Mouse (Mus musculus) embryonic facial prominence, embryonic 14.5 days (tissue): ENCODE data around the gene Med19. TPM values are rescaled to one million over a fixed set of nuclear protein-coding genes. Genes with fewer than 3 reads are reported as not detected.

Experiments used
- ATAC-seq: fragments of 200-750 bp; cut with Nextera tagmentation; 2 replicates; pipeline ENCODE4 v1.8.0; 2017; ENCODE audit warnings: low read depth, moderate number of reproducible peaks, moderate TSS enrichment
- DNase-seq: peaks from one replicate; pipeline ENCODE4 v3.0.0-alpha.2; 2015; ENCODE audit warnings: low spot score
- H3K27ac ChIP-seq: fragments of 300-500 bp; sonication (generic); replicated peaks from 2 replicates; pipeline ENCODE4 v1.5.1; 2014; ENCODE audit warnings: low read depth, mild to moderate bottlenecking, low read length, moderate library complexity
- H3K27me3 ChIP-seq: fragments of 300-500 bp; sonication (generic); replicated peaks from 2 replicates; pipeline ENCODE4 v1.6.1; 2014; ENCODE audit warnings: low read length; ENCODE audit not compliant: control insufficient read depth, insufficient read depth
- H3K36me3 ChIP-seq: fragments of 300-500 bp; sonication (generic); 2 replicates; pipeline ENCODE4 v1.6.1; 2014; ENCODE audit warnings: low read length, mixed read lengths; ENCODE audit not compliant: control insufficient read depth, insufficient read depth
- H3K4me1 ChIP-seq: fragments of 300-500 bp; sonication (generic); 2 replicates; pipeline ENCODE4 v1.6.1; 2014; ENCODE audit warnings: antibody characterized with exemption, low read length; ENCODE audit not compliant: control insufficient read depth, insufficient read depth
- H3K4me2 ChIP-seq: fragments of 300-500 bp; sonication (generic); 2 replicates; pipeline ENCODE4 v1.6.1; 2014; ENCODE audit warnings: low read depth, mild to moderate bottlenecking, low read length, moderate library complexity, mixed read lengths
- H3K4me3 ChIP-seq: fragments of 300-500 bp; sonication (generic); 2 replicates; pipeline ENCODE4 v1.5.1; 2014; ENCODE audit warnings: low read depth, mild to moderate bottlenecking, low read length
- H3K9ac ChIP-seq: fragments of 300-500 bp; sonication (generic); 2 replicates; pipeline ENCODE4 v1.6.1; 2014; ENCODE audit warnings: low read depth, mild to moderate bottlenecking, low read length, moderate library complexity, mixed read lengths
- H3K9me3 ChIP-seq: fragments of 300-500 bp; sonication (generic); 2 replicates; pipeline ENCODE4 v1.6.1; 2016; ENCODE audit warnings: low read length; ENCODE audit not compliant: control insufficient read depth
- WGBS: fragments of 180-500 bp; shearing (Covaris S2); extraction: QIAGEN DNeasy Blood & Tissue Kit; methylation state at CpG from one replicate; pipeline ENCODE4 v1.1.7; 2014; 5-methylcytosine and 5-hydroxymethylcytosine counted together
- polyA plus RNA-seq: library from polyadenylated mRNA; unstranded; fragments of >200 nt; fragmentation: Nextera tagmentation; extraction: Ambion mirVana; gene quantifications from 2 replicates; pipeline ENCODE4 v1.2.1, GENCODE M21; 2014

The Med19 gene
- polyA plus RNA-seq, 1 experiment from 2014 or later, result 28.4 TPM

- DNase-seq (peak; percentile 46), ATAC-seq (no peak)
- no peak overlapping the region for H3K4me3 ChIP-seq
- peaks cover 64% of the 10 kb centered on the region for H3K4me1 ChIP-seq
- 28% methylated on average over 7 of the region's 7 CpGs for WGBS
- peak overlapping the region; percentile 16 for H3K4me2 ChIP-seq
- H3K27ac ChIP-seq, result peak overlapping the region; percentile 94
- H3K9ac ChIP-seq, result 0 out of 2 replicates have a peak overlapping the region, but pooled peaks have one; percentile 35
- H3K27me3 ChIP-seq, result no peaks in the 10 kb centered on the region
- H3K36me3 ChIP-seq, result 0 out of 2 replicates have a peak, but pooled peaks cover 8% of the 10 kb centered on the region
- no peaks in the 10 kb centered on the region for H3K9me3 ChIP-seq
These were observed 40.6 kb upstream of the Med19 start for GRCm38 (mm10) chr2:84637452-84638165.

- DNase-seq (peak; percentile 8), ATAC-seq (no peak)
- no peak overlapping the region for H3K4me3 ChIP-seq
- no peaks in the 10 kb centered on the region for H3K27me3 ChIP-seq
- peaks cover 62% of the 10 kb centered on the region for H3K4me1 ChIP-seq
- H3K4me2 ChIP-seq, result peak overlapping the region; percentile 16; the same call in 1 of the 2 replicates
- H3K36me3 ChIP-seq, result 0 out of 2 replicates have a peak, but pooled peaks cover 8% of the 10 kb centered on the region
- 35% methylated on average over 5 of the region's 5 CpGs for WGBS
- peak overlapping the region; percentile 94 for H3K27ac ChIP-seq
- no peak overlapping the region for H3K9ac ChIP-seq
- no peaks in the 10 kb centered on the region for H3K9me3 ChIP-seq
These were observed 39.6 kb upstream of the Med19 start for GRCm38 (mm10) chr2:84638428-84639220.

- Histone ChIP-seq H3K9ac (no peak overlapping the region), H3K9me3 (no peaks in the 10 kb centered on the region), H3K36me3 (0 out of 2 replicates have a peak, but pooled peaks cover 8% of the 10 kb centered on the region), H3K27me3 (no peaks in the 10 kb centered on the region), H3K27ac (peak overlapping the region; percentile 18; the same call in 1 of the 2 replicates), H3K4me3 (no peak overlapping the region), H3K4me1 (peaks cover 40% of the 10 kb centered on the region), H3K4me2 (no peak overlapping the region)
- ATAC-seq (no peak), DNase-seq (peak; percentile 46)
These were observed 37.4 kb upstream of the Med19 start for GRCm38 (mm10) chr2:84640833-84641232.

GRCm38 (mm10) chr2:84646138-84646537, 32.1 kb upstream of the Med19 start:
- Histone ChIP-seq H3K36me3 (0 out of 2 replicates have a peak, but pooled peaks cover under 1% of the 10 kb centered on the region), H3K4me1 (peaks cover 11% of the 10 kb centered on the region), H3K9me3 (no peaks in the 10 kb centered on the region), H3K4me3 (no peak overlapping the region), H3K9ac (no peak overlapping the region), H3K27me3 (no peaks in the 10 kb centered on the region), H3K4me2 (no peak overlapping the region), H3K27ac (no peak overlapping the region)
- DNase-seq (no peak), ATAC-seq (no peak)
- WGBS, result 55% methylated on average over 1 of the region's 1 CpGs

GRCm38 (mm10) chr2:84647051-84647568, 31.1 kb upstream of the Med19 start:
- H3K4me3 ChIP-seq, result no peak overlapping the region
- 91% methylated on average over 6 of the region's 6 CpGs for WGBS

GRCm38 (mm10) chr2:84648369-84648768, 29.8 kb upstream of the Med19 start:
- no peak for ATAC-seq
- Histone ChIP-seq H3K4me3 (peak overlapping the region; percentile 55), H3K9ac (peak overlapping the region; percentile 72), H3K9me3 (no peaks in the 10 kb centered on the region), H3K4me2 (peak overlapping the region; percentile 70), H3K27me3 (no peaks in the 10 kb centered on the region), H3K4me1 (peaks cover 8% of the 10 kb centered on the region; the same call in 1 of the 2 replicates), H3K36me3 (no peaks in the 10 kb centered on the region), H3K27ac (no peak overlapping the region)
- 34% methylated on average over 6 of the region's 6 CpGs for WGBS
- DNase-seq, result no peak

More at GRCm38 (mm10) chr2:84647051-84647568, 31.1 kb upstream of the Med19 start:
- Histone ChIP-seq H3K27me3 (no peaks in the 10 kb centered on the region), H3K9me3 (no peaks in the 10 kb centered on the region), H3K4me2 (peak overlapping the region; percentile 70; the same call in 1 of the 2 replicates), H3K9ac (no peak overlapping the region), H3K27ac (no peak overlapping the region), H3K36me3 (no peaks in the 10 kb centered on the region), H3K4me1 (peaks cover 8% of the 10 kb centered on the region; the same call in 1 of the 2 replicates)
- DNase-seq (no peak), ATAC-seq (no peak)

- Histone ChIP-seq H3K4me1 (peaks cover 8% of the 10 kb centered on the region; the same call in 1 of the 2 replicates), H3K36me3 (no peaks in the 10 kb centered on the region), H3K4me3 (peak overlapping the region; percentile 55), H3K4me2 (peak overlapping the region; percentile 70), H3K9me3 (no peaks in the 10 kb centered on the region), H3K9ac (peak overlapping the region; percentile 72), H3K27me3 (no peaks in the 10 kb centered on the region), H3K27ac (peak overlapping the region; percentile 94)
- ATAC-seq (no peak), DNase-seq (no peak)
- 1% methylated on average over 10 of the region's 10 CpGs for WGBS
These were observed 28.5 kb upstream of the Med19 start for GRCm38 (mm10) chr2:84649674-84650073.

- Histone ChIP-seq H3K9me3 (no peaks in the 10 kb centered on the region), H3K27ac (peak within 1 kb of the TSS; percentile 94), H3K27me3 (no peaks in the 10 kb centered on the region), H3K9ac (peak within 1 kb of the TSS; percentile 72), H3K4me3 (peak within 1 kb of the TSS; percentile 55), H3K36me3 (no peaks in the 10 kb centered on the region), H3K4me1 (peaks cover 8% of the 10 kb centered on the region; the same call in 1 of the 2 replicates), H3K4me2 (peak within 1 kb of the TSS; percentile 70)
- ATAC-seq (peak; percentile 98), DNase-seq (peak; percentile 98)
- 0% methylated on average over 15 of the region's 15 CpGs for WGBS
These were observed 27.6 kb upstream of the Med19 start, which contains the start of gene Ctnnd1 for GRCm38 (mm10) chr2:84650464-84651195. TSS of gene Ctnnd1 (minus strand) at chr2:84650765.
